Mouse (Mus musculus) ES-E14 (cell line): ENCODE measurements around the gene Hnrnpd. TPM values are rescaled to one million over a fixed set of nuclear protein-coding genes. Genes with fewer than 3 reads are reported as not detected.
A peak's percentile ranks its signal among the peaks of the same experiment; 100 is the strongest.

Source experiments
- DNase-seq: peaks from one replicate; pipeline ENCODE4 v3.0.0-alpha.2; 2013; ENCODE audit warnings: low read depth, low spot score
- H3K27ac ChIP-seq: 2 replicates; pipeline ENCODE4 v1.5.1; 2012; ENCODE audit warnings: low read depth, mild to moderate bottlenecking, low read length, moderate library complexity, mixed read lengths; ENCODE audit not compliant: poor library complexity, insufficient read depth, severe bottlenecking
- H3K36me3 ChIP-seq: 2 replicates; pipeline ENCODE4 v1.6.1; 2012; ENCODE audit warnings: mild to moderate bottlenecking, low read length, moderate library complexity, mixed read lengths; ENCODE audit not compliant: control insufficient read depth, poor library complexity, insufficient read depth, severe bottlenecking
- H3K4me1 ChIP-seq, 2 experiments: fragments of 150-350 bp in 1 of 2; sonication (generic) in 1 of 2; 2 replicates each; pipeline ENCODE4 v1.6.1; 2012; ENCODE audit warnings: low read length in 2 of 2, mild to moderate bottlenecking in 1 of 2, mixed read lengths in 1 of 2; ENCODE audit not compliant: control insufficient read depth in 2 of 2, insufficient read depth in 2 of 2, poor library complexity in 1 of 2
- H3K4me3 ChIP-seq, 2 experiments: fragments of 150-350 bp in 1 of 2; sonication (generic) in 1 of 2; 2 replicates each; pipeline ENCODE4 v1.5.1; 2012; ENCODE audit warnings: low read length in 2 of 2, low read depth in 1 of 2, mild to moderate bottlenecking in 1 of 2, mixed read lengths in 1 of 2; ENCODE audit not compliant: insufficient read depth in 1 of 2, poor library complexity in 1 of 2, severe bottlenecking in 1 of 2
- H3K9ac ChIP-seq: 2 replicates; pipeline ENCODE4 v1.6.1; 2012; ENCODE audit warnings: low read depth, mild to moderate bottlenecking, low read length, mixed read lengths; ENCODE audit not compliant: poor library complexity, insufficient read depth, severe bottlenecking
- H3K9me3 ChIP-seq: fragments of 150-350 bp; sonication (generic); 2 replicates; pipeline ENCODE4 v1.6.1; 2012; ENCODE audit warnings: low read depth, mild to moderate bottlenecking, low read length; ENCODE audit not compliant: control insufficient read depth, insufficient read depth
- CHD2 ChIP-seq: IDR thresholded peaks from 2 replicates; pipeline ENCODE4 v1.6.1; 2014; ENCODE audit warnings: mild to moderate bottlenecking, low read depth, low read length, inconsistent platforms
- HCFC1 ChIP-seq: IDR thresholded peaks from 2 replicates; pipeline ENCODE4 v1.6.1; 2012; ENCODE audit warnings: low read length, inconsistent platforms, borderline replicate concordance; ENCODE audit not compliant: insufficient read depth
- MAFK ChIP-seq: IDR thresholded peaks from 2 replicates; pipeline ENCODE4 v1.6.1; 2014; ENCODE audit warnings: mild to moderate bottlenecking, low read depth, low read length, inconsistent platforms; ENCODE audit not compliant: insufficient read depth
- ZC3H11A ChIP-seq: IDR thresholded peaks from 2 replicates; pipeline ENCODE4 v1.6.1; 2012; ENCODE audit warnings: low read depth, mild to moderate bottlenecking, inconsistent platforms, low read length, borderline replicate concordance
- ZNF384 ChIP-seq: IDR thresholded peaks from 2 replicates; pipeline ENCODE4 v1.6.1; 2012; ENCODE audit warnings: low read depth, low read length, inconsistent platforms
- in situ Hi-C, 2 experiments: fragments of 600-800 bp; cut with MboI; formaldehyde crosslinking; loops; one replicate each; pipeline ENCODE4 v1.15.1; 2025; ENCODE audit warnings: low sequenced_read_pairs in 2 of 2, inconsistent platforms in 1 of 2; ENCODE audit not compliant: unreplicated experiment in 2 of 2
- total RNA-seq: library from RNA; depleted of rRNA; stranded (reverse); fragments of 300-350 nt; gene quantifications from 2 replicates; pipeline ENCODE4 v1.2.3, GENCODE M21; 2012

Hnrnpd gene
- total RNA-seq, 1 experiment: 92.4 TPM

DNA sequence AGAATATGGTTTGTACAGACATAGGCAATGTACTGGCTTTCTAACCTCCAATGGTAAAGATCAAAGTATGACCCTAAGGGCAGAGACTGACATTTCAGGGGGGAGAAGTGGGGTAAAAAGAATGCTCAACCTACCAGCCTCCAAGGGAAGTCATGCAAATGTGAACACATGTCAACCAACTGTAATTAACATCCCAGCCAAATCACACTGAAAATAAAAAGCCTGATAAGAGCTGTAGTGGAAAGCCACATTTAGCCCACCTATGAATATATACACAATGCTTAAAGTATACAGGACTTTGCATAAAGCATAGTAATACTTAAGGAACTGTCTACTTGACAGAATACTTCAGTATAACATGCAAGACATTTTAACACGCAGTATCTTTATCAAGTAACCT lies 3.0 kb downstream of the Hnrnpd start:
- Histone ChIP-seq H3K4me1 (peaks cover 2 to 8% of the 10 kb centered on the region in 2 experiments; a peak in 3 of 4 replicates), H3K9ac (no peak overlapping the region), H3K4me3 (peak overlapping the region in 1 of 2 experiments; percentile 95; a peak in 2 of 4 replicates), H3K27ac (no peak overlapping the region), H3K36me3 (peaks cover 7% of the 10 kb centered on the region), H3K9me3 (no peaks in the 10 kb centered on the region)
- in situ Hi-C loops: no loop called here
- TF ChIP-seq HCFC1 (no peak), ZNF384 (no peak), CHD2 (no peak), ZC3H11A (no peak), MAFK (no peak)
- DNase-seq: no peak

DNA sequence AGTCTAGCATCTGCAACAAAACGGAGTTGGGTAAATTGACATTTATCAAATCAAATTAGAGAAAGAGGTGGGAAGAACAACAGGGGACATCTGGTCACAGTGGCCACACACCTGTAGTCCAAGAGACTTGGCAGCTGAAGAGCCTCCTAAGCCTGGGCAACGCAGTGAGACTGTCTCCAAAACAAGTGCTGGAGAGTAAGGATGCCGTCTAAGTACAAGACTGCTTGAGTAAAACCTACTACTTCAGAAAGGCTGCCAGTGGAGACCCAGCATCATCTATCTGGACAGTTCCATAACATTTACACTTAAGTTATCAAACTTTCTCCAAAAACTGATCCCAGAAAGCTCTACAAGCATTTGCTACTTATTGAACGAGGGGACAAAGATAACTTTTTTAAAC lies 3.7 kb downstream of the Hnrnpd start:
- no peak overlapping the region for H3K9ac ChIP-seq
- H3K9me3 ChIP-seq: no peaks in the 10 kb centered on the region
- peaks cover 2 to 8% of the 10 kb centered on the region in 2 experiments; a peak in 3 of 4 replicates for H3K4me1 ChIP-seq
- TF ChIP-seq ZC3H11A (no peak), ZNF384 (no peak), HCFC1 (no peak), MAFK (no peak), CHD2 (no peak)
- H3K27ac ChIP-seq: no peak overlapping the region
- peaks cover 7% of the 10 kb centered on the region for H3K36me3 ChIP-seq
- no peak for DNase-seq
- in situ Hi-C loops: no loop called here
- 0 out of 4 replicates have a peak overlapping the region, but pooled peaks of 1 of the 2 experiments have one; percentile 11 for H3K4me3 ChIP-seq

- in situ Hi-C loops: no loop called here
Measured at GRCm38 (mm10) chr5:99973941-99974340, 4.8 kb downstream of the Hnrnpd start.

GRCm38 (mm10) chr5:99959960-99960359 lies 18.8 kb downstream of the Hnrnpd start:
- H3K36me3 ChIP-seq: peaks cover 11% of the 10 kb centered on the region
- in situ Hi-C loops: no loop called here
- DNase-seq: no peak

More at GRCm38 (mm10) chr5:99973941-99974340, 4.8 kb downstream of the Hnrnpd start:
- no peak overlapping the region for H3K27ac ChIP-seq
- H3K4me3 ChIP-seq: no peak overlapping the region
- DNase-seq: no peak
- H3K9me3 ChIP-seq: no peaks in the 10 kb centered on the region
- no peak overlapping the region for H3K9ac ChIP-seq
- TF ChIP-seq MAFK (peak; percentile 86), HCFC1 (no peak), ZC3H11A (no peak), CHD2 (no peak), ZNF384 (no peak)
- peaks cover 7% of the 10 kb centered on the region for H3K36me3 ChIP-seq
- H3K4me1 ChIP-seq: peaks cover 2 to 8% of the 10 kb centered on the region in 2 experiments; a peak in 3 of 4 replicates

More at GRCm38 (mm10) chr5:99959960-99960359, 18.8 kb downstream of the Hnrnpd start:
- Histone ChIP-seq H3K4me1 (peaks cover 0 to 1% of the 10 kb centered on the region in 2 experiments; a peak in 1 of 4 replicates), H3K27ac (no peak overlapping the region), H3K9me3 (no peaks in the 10 kb centered on the region), H3K9ac (no peak overlapping the region), H3K4me3 (no peak overlapping the region)
- TF ChIP-seq MAFK (no peak), ZC3H11A (no peak), CHD2 (no peak), HCFC1 (no peak), ZNF384 (no peak)
